Mouse (Mus musculus) ovary, postnatal 36 days (tissue): ENCODE data around the gene Itga11.
A peak's percentile ranks its signal among the peaks of the same experiment; 100 is the strongest.
"Not testable (repeated sequence)": the region's sequence is repeated elsewhere in the genome, so short reads cannot be mapped to it uniquely, and the experiment has no call there.

Source experiments
- DNase-seq: peaks from one replicate; pipeline ENCODE4 v3.0.0; 2022; ENCODE audit warnings: low spot score, mixed read lengths

The Itga11 gene

DNA sequence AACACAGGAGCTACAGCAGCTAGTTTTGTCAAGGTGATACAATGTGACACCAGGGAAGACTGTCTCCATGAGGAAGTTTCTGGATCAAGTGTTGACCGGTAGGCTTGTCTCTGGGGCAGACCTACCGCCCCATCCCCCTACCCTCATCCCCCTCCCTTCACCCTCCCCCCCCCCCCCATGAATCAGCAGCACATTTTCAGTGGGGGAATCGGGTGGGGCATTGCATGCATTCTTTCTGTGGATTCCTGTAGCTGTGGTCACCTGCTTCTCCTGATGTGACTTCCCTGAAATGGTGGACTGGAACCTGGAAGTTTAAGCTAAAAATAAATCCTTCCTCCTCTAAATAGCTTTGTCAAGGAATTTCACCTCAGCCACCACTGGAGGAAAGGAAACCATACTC lies 141.9 kb downstream of the Itga11 start:
- no peak for DNase-seq

DNA sequence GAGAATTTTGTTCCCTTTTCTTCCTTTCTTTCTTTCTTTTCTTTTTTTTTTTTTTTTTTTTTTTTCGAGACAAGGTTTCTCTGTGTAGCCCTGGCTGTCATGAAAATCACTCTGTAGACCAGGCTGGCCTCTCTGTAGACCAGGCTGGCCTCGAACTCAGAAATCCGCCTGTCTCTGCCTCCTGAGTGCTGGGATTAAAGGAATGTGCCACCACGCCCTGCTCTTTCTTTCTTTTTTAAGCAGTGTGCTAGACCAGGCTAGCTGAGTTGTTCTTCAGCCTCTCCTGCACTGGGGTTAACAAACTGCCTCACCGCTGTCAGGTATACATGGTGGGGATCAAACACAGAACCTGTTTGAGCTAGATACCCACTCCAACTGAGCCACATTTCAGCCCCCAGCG lies 142.3 kb downstream of the Itga11 start:
- DNase-seq, result not testable (repeated sequence)

DNA sequence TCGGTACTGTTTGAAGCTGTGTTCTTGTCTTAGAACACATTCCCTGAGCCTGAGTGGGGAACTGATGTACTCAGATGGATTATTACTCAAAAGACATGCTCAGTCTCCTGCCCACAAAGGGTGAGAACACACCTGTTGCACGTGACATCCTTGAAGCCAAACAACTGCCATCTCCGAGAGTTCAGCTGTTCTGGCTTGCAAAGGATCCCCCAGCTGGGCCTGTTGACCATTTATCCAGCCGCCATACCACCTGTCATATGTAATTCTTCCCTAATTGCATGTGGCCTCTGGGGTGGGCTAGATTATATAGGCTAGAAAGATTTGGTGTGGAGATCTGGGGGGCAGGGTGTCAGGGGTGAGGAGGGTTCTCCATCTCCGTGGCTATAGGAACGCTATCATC lies 143.2 kb downstream of the Itga11 start:
- no peak for DNase-seq

DNA sequence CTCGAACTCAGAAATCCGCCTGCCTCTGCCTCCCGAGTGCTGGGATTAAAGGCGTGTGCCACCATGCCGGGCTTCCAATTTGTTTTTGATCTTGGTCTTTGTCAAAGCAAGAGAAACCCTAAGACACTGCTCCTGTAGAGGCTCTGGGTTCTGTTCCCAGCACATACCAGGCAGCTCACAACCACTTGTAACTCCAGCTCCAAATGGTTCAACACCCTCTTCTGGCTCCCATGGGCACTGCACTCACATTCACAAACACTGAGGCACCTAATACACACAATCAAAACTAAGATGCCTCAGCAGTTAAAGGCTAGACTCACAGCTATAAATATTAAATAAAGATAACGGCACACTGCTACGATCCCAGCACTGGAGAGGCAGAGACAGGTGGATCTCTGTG lies 144.2 kb downstream of the Itga11 start:
- DNase-seq, result no peak

DNA sequence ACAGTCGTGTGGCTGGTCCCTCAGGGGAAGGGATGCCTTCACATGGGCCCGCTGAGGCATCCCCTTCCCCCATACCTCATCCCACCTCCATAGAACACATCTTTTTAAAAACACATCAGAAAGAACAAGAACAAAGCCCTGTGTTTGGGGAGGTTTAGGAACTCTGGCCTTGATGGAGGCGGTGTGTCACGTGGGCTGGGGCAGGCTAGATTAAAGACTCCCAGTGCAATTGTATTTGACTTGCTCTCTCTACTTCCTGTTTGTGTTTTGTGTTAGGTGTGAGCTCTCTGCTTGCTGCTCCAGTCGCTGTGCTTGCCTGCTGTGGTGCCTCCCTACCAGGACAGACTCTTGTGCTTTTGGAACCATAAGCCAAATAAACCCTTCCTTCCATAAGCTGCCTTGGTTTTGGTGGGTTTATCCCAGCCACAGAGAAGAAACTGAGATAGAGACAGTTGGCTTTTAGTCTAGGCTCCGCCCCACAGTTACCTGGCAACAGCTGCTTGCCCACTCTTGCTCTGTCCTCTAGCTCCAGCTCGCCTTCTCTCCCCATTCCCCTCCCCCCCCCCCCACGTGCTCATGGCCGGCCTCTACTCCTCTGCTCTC lies 148.3 kb downstream of the Itga11 start:
- no peak for DNase-seq

DNA sequence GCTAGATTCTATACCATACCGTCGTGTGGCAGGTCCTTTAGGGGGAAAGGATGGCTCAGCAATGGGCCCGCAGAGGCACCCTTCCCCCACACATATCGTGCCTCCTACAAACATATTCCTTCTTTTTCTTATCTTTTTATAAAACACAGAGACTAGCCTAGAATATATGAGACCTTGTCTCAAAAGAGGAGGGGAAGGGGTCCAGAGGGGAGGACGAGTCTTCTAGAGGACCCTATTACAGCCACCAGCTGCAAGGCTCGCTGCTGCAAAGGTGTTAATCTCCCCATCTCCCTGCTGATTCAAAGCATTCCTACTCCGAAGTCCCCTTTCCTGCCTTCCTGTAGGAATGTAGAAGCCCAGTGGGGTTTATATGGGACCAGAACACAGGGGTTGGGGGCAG lies 148.8 kb downstream of the Itga11 start:
- DNase-seq, result no peak

DNA sequence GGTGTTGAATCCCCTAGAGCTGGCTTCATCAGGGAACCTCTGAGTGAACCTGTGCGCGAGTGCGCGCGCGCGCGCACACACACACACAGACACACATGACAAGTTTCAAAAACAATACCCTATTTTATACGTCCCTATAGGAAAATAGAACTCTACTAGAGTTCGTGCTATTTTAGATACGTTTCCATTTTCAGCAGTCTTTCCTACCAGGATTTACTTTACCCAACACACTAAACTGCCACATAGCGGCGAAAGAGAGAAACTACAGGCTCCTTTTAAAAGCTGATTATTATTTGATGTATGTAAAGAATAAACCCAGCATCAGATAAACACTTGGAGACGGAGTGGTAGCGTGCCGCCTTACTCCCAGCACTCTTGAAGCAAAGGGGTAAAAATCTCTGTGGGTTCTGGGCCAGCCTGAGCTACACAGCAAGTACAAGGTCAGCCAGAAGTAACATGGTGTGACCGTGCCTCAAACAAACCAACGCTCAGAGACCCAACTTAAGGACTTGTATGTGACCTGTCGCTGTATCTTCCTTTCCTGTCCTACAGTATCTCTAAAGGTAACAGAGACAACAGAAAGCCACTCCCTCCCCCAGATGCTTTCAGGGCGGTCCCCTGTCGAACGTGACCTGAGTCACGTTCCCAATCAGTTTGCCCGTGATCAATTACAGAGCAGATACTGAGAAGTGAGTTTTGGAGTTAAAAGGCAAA lies 150.5 kb downstream of the Itga11 start:
- DNase-seq, result no peak

DNA sequence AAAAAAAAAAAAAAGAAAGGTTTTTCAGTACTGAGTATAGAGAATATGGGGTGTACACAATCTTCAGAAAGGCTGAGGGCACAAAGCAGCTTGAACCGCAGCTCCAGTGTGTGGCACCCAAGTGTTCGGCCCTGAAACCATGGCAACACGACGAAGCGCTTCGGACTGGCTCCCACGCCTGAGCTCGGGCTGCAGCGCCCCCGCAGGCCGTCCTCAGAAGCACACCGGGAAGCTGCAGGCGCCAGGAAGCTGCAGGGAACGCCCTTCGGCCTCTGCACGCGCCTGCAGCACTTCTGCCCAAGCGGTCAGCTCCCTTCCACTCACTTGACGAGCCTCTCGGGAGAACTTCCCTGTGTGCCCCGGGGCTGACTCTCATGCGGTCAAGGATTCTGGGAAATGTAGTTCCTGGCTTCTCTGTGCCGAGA lies 151.0 kb downstream of the Itga11 start:
- DNase-seq, result peak; percentile 97

DNA sequence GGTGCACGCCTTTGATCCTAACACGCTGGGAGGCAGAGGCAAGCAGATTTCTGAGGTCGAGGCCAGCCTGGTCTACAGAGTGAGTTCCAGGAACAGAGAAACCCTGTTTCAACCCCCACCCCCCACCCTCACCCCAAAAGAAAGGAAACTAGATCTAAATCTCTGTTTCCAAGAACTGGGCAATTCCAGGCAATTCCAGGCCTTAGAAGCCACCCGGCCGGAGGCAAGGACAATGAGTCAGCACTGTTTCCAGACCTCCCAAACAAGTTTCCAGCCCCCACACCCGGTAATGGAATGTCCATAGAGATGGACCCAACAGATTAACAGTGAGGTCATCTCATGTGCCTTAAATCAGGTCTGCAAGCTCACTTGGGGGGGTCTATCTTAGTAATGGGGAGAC lies 152.3 kb downstream of the Itga11 start:
- DNase-seq, result no peak
